Mouse (Mus musculus): Measurements from ENCODE around the gene Clpb. TPM values are rescaled to one million over a fixed set of nuclear protein-coding genes. Genes with fewer than 3 reads are reported as not detected.
"Not testable (repeated sequence)": the region's sequence is repeated elsewhere in the genome, so short reads cannot be mapped to it uniquely, and the experiment has no call there.

Clpb gene
- polyA plus RNA-seq (2016; fragmentation: Nextera tagmentation; extraction: Ambion mirVana): 56.2 and 58.3 TPM in 2 replicates

GRCm38 (mm10) chr7:101663514-101664159 is at the start of gene Clpb:
Gene Clpb, plus strand, starts transcription at chr7:101663633.
- Histone ChIP-seq H3K27me3 (replicated peaks; ENCODE audit: low read depth, poor library complexity, severe bottlenecking) (no peaks in the 10 kb centered on the region), H3K9me3 (no peaks in the 10 kb centered on the region), H3K4me3 (peak within 1 kb of the TSS; percentile 74), H3K27ac (replicated peaks) (peak within 1 kb of the TSS; percentile 80), H3K36me3 (replicated peaks) (peaks cover 6% of the 10 kb centered on the region), H3K4me1 (peaks cover 17% of the 10 kb centered on the region)
- WGBS: under 1% methylated on average over 49 of the region's 49 CpGs
- DNase-seq (ENCODE audit: low spot score): peak; percentile 91

- no peaks in the 10 kb centered on the region for H3K27me3 ChIP-seq (replicated peaks; ENCODE audit: low read depth, poor library complexity, severe bottlenecking)
- 81% methylated on average over 7 of the region's 7 CpGs for WGBS
- H3K4me3 ChIP-seq: no peak overlapping the region
- H3K9me3 ChIP-seq: no peaks in the 10 kb centered on the region
- no peak overlapping the region for H3K27ac ChIP-seq (replicated peaks)
- DNase-seq (ENCODE audit: low spot score): no peak
- H3K36me3 ChIP-seq (replicated peaks): no peaks in the 10 kb centered on the region
- no peaks in the 10 kb centered on the region for H3K4me1 ChIP-seq
Measured at GRCm38 (mm10) chr7:101615406-101615805, 48.0 kb upstream of the Clpb start.

- Histone ChIP-seq H3K36me3 (replicated peaks) (no peaks in the 10 kb centered on the region), H3K9me3 (no peaks in the 10 kb centered on the region), H3K27ac (replicated peaks) (no peak overlapping the region), H3K4me3 (no peak overlapping the region), H3K27me3 (replicated peaks; ENCODE audit: low read depth, poor library complexity, severe bottlenecking) (no peaks in the 10 kb centered on the region), H3K4me1 (no peaks in the 10 kb centered on the region)
- 81% methylated on average over 6 of the region's 6 CpGs for WGBS
- no peak for DNase-seq (ENCODE audit: low spot score)
Measured at GRCm38 (mm10) chr7:101616136-101616835, 47.1 kb upstream of the Clpb start.

- WGBS: 66% methylated on average over 10 of the region's 10 CpGs
- no peaks in the 10 kb centered on the region for H3K9me3 ChIP-seq
- no peak for DNase-seq (ENCODE audit: low spot score)
- H3K4me1 ChIP-seq: no peaks in the 10 kb centered on the region
- H3K27me3 ChIP-seq (replicated peaks; ENCODE audit: low read depth, poor library complexity, severe bottlenecking): no peaks in the 10 kb centered on the region
- H3K4me3 ChIP-seq: no peak overlapping the region
- H3K36me3 ChIP-seq (replicated peaks): no peaks in the 10 kb centered on the region
- no peak overlapping the region for H3K27ac ChIP-seq (replicated peaks)
Measured at GRCm38 (mm10) chr7:101617438-101618165, 45.8 kb upstream of the Clpb start.

DNA sequence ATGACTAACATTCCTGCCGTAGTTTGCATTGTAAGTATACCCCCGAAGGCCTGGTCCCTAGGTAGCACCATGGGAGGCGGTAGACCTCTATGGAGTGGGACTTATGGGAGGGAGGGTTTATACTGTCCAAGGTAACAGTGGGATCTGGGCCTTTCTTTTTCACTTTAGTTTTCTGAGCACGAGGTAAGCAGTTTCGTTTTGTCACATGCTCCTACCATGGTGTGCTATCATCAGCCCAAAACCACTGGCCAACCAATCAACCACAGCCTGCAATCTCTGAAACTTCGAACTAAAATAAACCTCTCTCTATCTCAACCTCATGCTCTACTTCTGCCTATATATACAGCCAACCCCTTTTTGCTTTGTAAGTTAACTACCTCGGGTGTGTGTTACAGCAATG is 45.2 kb upstream of the Clpb start:
- no peak overlapping the region for H3K27ac ChIP-seq (replicated peaks)
- H3K4me1 ChIP-seq: no peaks in the 10 kb centered on the region
- no peaks in the 10 kb centered on the region for H3K9me3 ChIP-seq
- H3K4me3 ChIP-seq: no peak overlapping the region
- no peaks in the 10 kb centered on the region for H3K36me3 ChIP-seq (replicated peaks)
- H3K27me3 ChIP-seq (replicated peaks; ENCODE audit: low read depth, poor library complexity, severe bottlenecking): no peaks in the 10 kb centered on the region
- DNase-seq (ENCODE audit: low spot score): no peak
- 87% methylated on average over 7 of the region's 7 CpGs for WGBS

- Histone ChIP-seq H3K4me1 (no peaks in the 10 kb centered on the region), H3K4me3 (no peak overlapping the region), H3K36me3 (replicated peaks) (no peaks in the 10 kb centered on the region), H3K27me3 (replicated peaks; ENCODE audit: low read depth, poor library complexity, severe bottlenecking) (no peaks in the 10 kb centered on the region), H3K27ac (replicated peaks) (no peak overlapping the region), H3K9me3 (no peaks in the 10 kb centered on the region)
- peak; percentile 49 for DNase-seq (ENCODE audit: low spot score)
- 30% methylated on average over 4 of the region's 4 CpGs for WGBS
Measured at GRCm38 (mm10) chr7:101620373-101620772, 43.1 kb upstream of the Clpb start.

GRCm38 (mm10) chr7:101621861-101622260 is 41.6 kb upstream of the Clpb start:
- H3K36me3 ChIP-seq (replicated peaks); H3K4me3 ChIP-seq; H3K4me1 ChIP-seq; H3K27me3 ChIP-seq (replicated peaks; ENCODE audit: low read depth, poor library complexity, severe bottlenecking); H3K27ac ChIP-seq (replicated peaks); H3K9me3 ChIP-seq; DNase-seq (ENCODE audit: low spot score): not testable (repeated sequence)
- WGBS: 87% methylated on average over 4 of the region's 4 CpGs

DNA sequence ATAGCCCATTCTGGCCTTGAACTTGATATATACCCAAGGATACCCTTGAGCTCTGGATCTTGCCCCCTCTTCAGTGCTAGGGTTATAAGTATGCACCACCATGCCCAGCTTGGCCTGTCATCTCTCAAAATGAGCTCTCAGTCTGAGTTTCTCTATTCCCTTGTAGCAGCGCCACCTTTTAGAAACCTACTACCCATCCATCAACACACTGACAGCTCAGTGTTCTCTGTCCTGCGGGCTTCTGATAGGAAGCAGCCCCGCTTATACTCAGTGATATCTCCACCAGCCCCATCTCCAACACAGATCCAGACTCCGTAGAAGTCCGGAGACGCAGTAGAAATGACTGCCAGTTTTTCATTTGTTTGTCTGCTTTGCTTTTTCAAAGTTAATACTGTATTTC is 39.1 kb upstream of the Clpb start:
- no peaks in the 10 kb centered on the region for H3K36me3 ChIP-seq (replicated peaks)
- H3K4me1 ChIP-seq: no peaks in the 10 kb centered on the region
- 86% methylated on average over 6 of the region's 6 CpGs for WGBS
- H3K4me3 ChIP-seq: no peak overlapping the region
- DNase-seq (ENCODE audit: low spot score): no peak
- H3K27ac ChIP-seq (replicated peaks): no peak overlapping the region
- H3K9me3 ChIP-seq: no peaks in the 10 kb centered on the region
- H3K27me3 ChIP-seq (replicated peaks; ENCODE audit: low read depth, poor library complexity, severe bottlenecking): no peaks in the 10 kb centered on the region

DNA sequence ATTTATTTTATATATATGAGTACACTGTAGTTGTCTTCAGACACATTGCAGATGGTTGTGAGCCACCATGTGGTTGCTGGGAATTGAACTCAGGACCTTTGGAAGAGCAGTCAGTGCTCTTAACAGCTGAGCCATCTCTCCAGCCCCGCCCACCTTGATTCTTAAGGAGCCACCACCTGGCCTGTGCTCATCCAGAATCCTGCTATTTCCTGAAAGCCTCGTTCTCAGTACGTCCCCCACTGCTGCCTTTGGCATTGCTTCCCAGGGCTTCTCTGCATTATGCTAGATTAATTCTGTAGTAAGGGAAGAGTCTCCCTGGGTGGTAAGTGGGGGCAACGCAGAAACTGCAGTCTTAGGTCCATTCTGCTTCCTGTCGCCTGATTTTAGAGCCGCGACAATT is 36.3 kb upstream of the Clpb start:
- not testable (repeated sequence) for H3K27me3 ChIP-seq (replicated peaks; ENCODE audit: low read depth, poor library complexity, severe bottlenecking); H3K9me3 ChIP-seq; H3K4me3 ChIP-seq; H3K4me1 ChIP-seq; H3K27ac ChIP-seq (replicated peaks); H3K36me3 ChIP-seq (replicated peaks); DNase-seq (ENCODE audit: low spot score)
- 69% methylated on average over 7 of the region's 7 CpGs for WGBS

DNA sequence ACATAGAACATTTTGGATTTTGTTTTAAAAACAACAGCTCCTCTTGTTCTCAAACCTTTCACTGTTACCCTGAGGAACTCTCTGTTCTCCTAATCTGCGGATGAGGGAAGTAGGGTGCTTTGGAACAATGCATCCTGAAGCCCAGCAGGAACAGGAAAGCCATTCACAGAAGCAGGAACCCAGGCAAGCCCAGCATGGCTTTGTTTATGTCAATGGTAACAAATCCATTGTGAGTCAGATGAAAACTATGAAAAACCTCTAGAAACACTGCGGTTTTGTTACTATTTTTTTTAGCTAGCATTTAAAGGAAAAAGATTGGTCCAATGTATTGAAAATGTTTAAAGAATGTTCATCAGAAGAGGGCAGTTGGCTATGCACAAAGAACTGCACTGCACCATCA is 35.0 kb upstream of the Clpb start:
- no peak overlapping the region for H3K27ac ChIP-seq (replicated peaks)
- H3K4me1 ChIP-seq: no peaks in the 10 kb centered on the region
- no peaks in the 10 kb centered on the region for H3K9me3 ChIP-seq
- no peaks in the 10 kb centered on the region for H3K27me3 ChIP-seq (replicated peaks; ENCODE audit: low read depth, poor library complexity, severe bottlenecking)
- no peak for DNase-seq (ENCODE audit: low spot score)
- 57% methylated on average over 2 of the region's 2 CpGs for WGBS
- H3K4me3 ChIP-seq: no peak overlapping the region
- H3K36me3 ChIP-seq (replicated peaks): no peaks in the 10 kb centered on the region

GRCm38 (mm10) chr7:101633629-101634177 is 29.7 kb upstream of the Clpb start:
- no peak for DNase-seq (ENCODE audit: low spot score)
- Histone ChIP-seq H3K4me1 (no peaks in the 10 kb centered on the region), H3K27me3 (replicated peaks; ENCODE audit: low read depth, poor library complexity, severe bottlenecking) (no peaks in the 10 kb centered on the region), H3K36me3 (replicated peaks) (no peaks in the 10 kb centered on the region), H3K9me3 (no peaks in the 10 kb centered on the region), H3K4me3 (no peak overlapping the region), H3K27ac (replicated peaks) (no peak overlapping the region)
- WGBS: 85% methylated on average over 8 of the region's 8 CpGs

- 82% methylated on average over 4 of the region's 4 CpGs for WGBS
- Histone ChIP-seq H3K4me1 (no peaks in the 10 kb centered on the region), H3K27me3 (replicated peaks; ENCODE audit: low read depth, poor library complexity, severe bottlenecking) (no peaks in the 10 kb centered on the region), H3K27ac (replicated peaks) (no peak overlapping the region), H3K4me3 (no peak overlapping the region), H3K36me3 (replicated peaks) (no peaks in the 10 kb centered on the region), H3K9me3 (no peaks in the 10 kb centered on the region)
- no peak for DNase-seq (ENCODE audit: low spot score)
Measured at GRCm38 (mm10) chr7:101634513-101634912, 28.9 kb upstream of the Clpb start.
